Mouse (Mus musculus) c-Kit-negative CD71-positive TER-119-positive erythroid progenitor cells, embryonic 14.5 days (primary cell): ENCODE results near the gene Arid1a.
"Not testable (repeated sequence)": the region's sequence is repeated elsewhere in the genome, so short reads cannot be mapped to it uniquely, and the experiment has no call there.

Source experiments
- DNase-seq: peaks from one replicate; pipeline ENCODE4 v3.0.0-alpha.2; 2013; ENCODE audit warnings: low read depth, low spot score

Arid1a gene

GRCm38 (mm10) chr4:133652746-133653145 is 103.8 kb downstream of the Arid1a start:
- DNase-seq = no peak

GRCm38 (mm10) chr4:133651986-133652385 is 104.6 kb downstream of the Arid1a start:
- DNase-seq = no peak

- no peak for DNase-seq
Observed at GRCm38 (mm10) chr4:133651445-133651844, 105.1 kb downstream of the Arid1a start.

- DNase-seq = peak; percentile 27
Observed at GRCm38 (mm10) chr4:133649989-133650699, 106.4 kb downstream of the Arid1a start, which contains the start of gene Zdhhc18. Gene Zdhhc18 (minus strand): TSS chr4:133650154.

- not testable (repeated sequence) for DNase-seq
Observed at GRCm38 (mm10) chr4:133649464-133649863, 107.1 kb downstream of the Arid1a start.

- DNase-seq = no peak
Observed at GRCm38 (mm10) chr4:133645680-133646079, 110.9 kb downstream of the Arid1a start.

GRCm38 (mm10) chr4:133645195-133645594 is 111.4 kb downstream of the Arid1a start:
- no peak for DNase-seq

- no peak for DNase-seq
Observed at GRCm38 (mm10) chr4:133634043-133634410, 122.5 kb downstream of the Arid1a start.

GRCm38 (mm10) chr4:133633332-133634042 is 123.1 kb downstream of the Arid1a start:
- peak; percentile 53 for DNase-seq

GRCm38 (mm10) chr4:133632483-133633327 is 123.9 kb downstream of the Arid1a start:
- no peak for DNase-seq

GRCm38 (mm10) chr4:133631769-133632411 is 124.7 kb downstream of the Arid1a start:
- no peak for DNase-seq

- DNase-seq = no peak
Observed at GRCm38 (mm10) chr4:133631071-133631768, 125.3 kb downstream of the Arid1a start.

- DNase-seq = no peak
Observed at GRCm38 (mm10) chr4:133630326-133630920, 126.1 kb downstream of the Arid1a start.

- no peak for DNase-seq
Observed at GRCm38 (mm10) chr4:133629191-133629590, 127.4 kb downstream of the Arid1a start.
